Mouse (Mus musculus): ENCODE data around the gene Dtx3. TPM values are rescaled to one million over a fixed set of nuclear protein-coding genes. Genes with fewer than 3 reads are reported as not detected.

Gene Dtx3
- polyA plus RNA-seq, 1 experiment from 2014 or later: 138 TPM

DNA sequence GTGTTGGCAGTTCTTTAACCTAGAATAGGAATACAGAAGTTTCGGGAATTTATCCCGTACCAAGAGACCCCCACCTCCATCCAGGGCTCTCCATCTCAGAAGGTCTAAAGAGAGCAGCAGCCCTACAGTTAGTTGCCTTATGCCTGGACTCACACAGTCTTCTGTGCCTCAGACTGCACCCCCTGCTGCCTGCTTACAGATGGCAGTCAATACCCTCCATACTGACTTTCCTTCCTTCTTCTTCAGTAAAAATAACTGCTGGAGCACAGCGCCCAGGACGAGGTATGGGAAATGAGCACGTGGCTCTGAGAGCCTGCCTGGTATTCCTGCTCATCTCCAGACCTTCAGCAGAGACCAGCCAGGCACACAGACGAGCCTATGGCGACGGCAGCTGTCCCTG, 4.8 kb upstream of the Dtx3 start:
- no peak overlapping the region for H3K9ac ChIP-seq (ENCODE audit: low read length)
- H3K27ac ChIP-seq (replicated peaks; ENCODE audit: low read depth, low read length): no peak overlapping the region
- H3K9me3 ChIP-seq (ENCODE audit: control insufficient read depth, low read length): no peaks in the 10 kb centered on the region
- no peak overlapping the region for H3K4me2 ChIP-seq (ENCODE audit: low read depth, severe bottlenecking)
- no peaks in the 10 kb centered on the region for H3K27me3 ChIP-seq (ENCODE audit: control insufficient read depth, insufficient read depth, low read length)
- H3K4me1 ChIP-seq (ENCODE audit: control insufficient read depth, insufficient read depth, low read length): peaks cover 6% of the 10 kb centered on the region
- H3K4me3 ChIP-seq (ENCODE audit: low read depth, low read length): no peak overlapping the region
- peaks cover 23% of the 10 kb centered on the region for H3K36me3 ChIP-seq (ENCODE audit: control insufficient read depth, insufficient read depth, low read length)
- ATAC-seq (ENCODE audit: insufficient number of reproducible peaks, low FRiP score, low TSS enrichment, low read depth) (no peak), DNase-seq (ENCODE audit: low spot score) (no peak)
- 87% methylated on average over 8 of the region's 8 CpGs for WGBS

GRCm38 (mm10) chr10:127199474-127199873, 3.9 kb upstream of the Dtx3 start:
- H3K27ac ChIP-seq (replicated peaks; ENCODE audit: low read depth, low read length): no peak overlapping the region

GRCm38 (mm10) chr10:127199068-127199467, 3.5 kb upstream of the Dtx3 start:
- Histone ChIP-seq H3K27ac (replicated peaks; ENCODE audit: low read depth, low read length) (no peak overlapping the region), H3K4me2 (ENCODE audit: low read depth, severe bottlenecking) (no peak overlapping the region), H3K36me3 (ENCODE audit: control insufficient read depth, insufficient read depth, low read length) (peaks cover 23% of the 10 kb centered on the region), H3K4me1 (ENCODE audit: control insufficient read depth, insufficient read depth, low read length) (peaks cover 13% of the 10 kb centered on the region), H3K9ac (ENCODE audit: low read length) (no peak overlapping the region), H3K4me3 (ENCODE audit: low read depth, low read length) (no peak overlapping the region), H3K27me3 (ENCODE audit: control insufficient read depth, insufficient read depth, low read length) (no peaks in the 10 kb centered on the region), H3K9me3 (ENCODE audit: control insufficient read depth, low read length) (no peaks in the 10 kb centered on the region)
- WGBS: 74% methylated on average over 5 of the region's 5 CpGs
- no peak for DNase-seq (ENCODE audit: low spot score)
- ATAC-seq (ENCODE audit: insufficient number of reproducible peaks, low FRiP score, low TSS enrichment, low read depth): no peak

More at GRCm38 (mm10) chr10:127199474-127199873, 3.9 kb upstream of the Dtx3 start:
- Histone ChIP-seq H3K27me3 (ENCODE audit: control insufficient read depth, insufficient read depth, low read length) (no peaks in the 10 kb centered on the region), H3K4me2 (ENCODE audit: low read depth, severe bottlenecking) (no peak overlapping the region), H3K4me3 (ENCODE audit: low read depth, low read length) (no peak overlapping the region), H3K9me3 (ENCODE audit: control insufficient read depth, low read length) (no peaks in the 10 kb centered on the region), H3K36me3 (ENCODE audit: control insufficient read depth, insufficient read depth, low read length) (peaks cover 23% of the 10 kb centered on the region), H3K9ac (ENCODE audit: low read length) (no peak overlapping the region), H3K4me1 (ENCODE audit: control insufficient read depth, insufficient read depth, low read length) (peaks cover 10% of the 10 kb centered on the region)
- no peak for ATAC-seq (ENCODE audit: insufficient number of reproducible peaks, low FRiP score, low TSS enrichment, low read depth)
- no peak for DNase-seq (ENCODE audit: low spot score)
- WGBS: 83% methylated on average over 11 of the region's 11 CpGs

- Histone ChIP-seq H3K4me1 (ENCODE audit: control insufficient read depth, insufficient read depth, low read length) (peaks cover 13% of the 10 kb centered on the region), H3K27ac (replicated peaks; ENCODE audit: low read depth, low read length) (no peak overlapping the region), H3K9ac (ENCODE audit: low read length) (no peak overlapping the region), H3K27me3 (ENCODE audit: control insufficient read depth, insufficient read depth, low read length) (no peaks in the 10 kb centered on the region), H3K4me3 (ENCODE audit: low read depth, low read length) (no peak overlapping the region), H3K9me3 (ENCODE audit: control insufficient read depth, low read length) (no peaks in the 10 kb centered on the region), H3K36me3 (ENCODE audit: control insufficient read depth, insufficient read depth, low read length) (peaks cover 20% of the 10 kb centered on the region; the same call in 1 of the 2 replicates), H3K4me2 (ENCODE audit: low read depth, severe bottlenecking) (no peak overlapping the region)
- ATAC-seq (ENCODE audit: insufficient number of reproducible peaks, low FRiP score, low TSS enrichment, low read depth) (no peak), DNase-seq (ENCODE audit: low spot score) (no peak)
- WGBS: 70% methylated on average over 2 of the region's 2 CpGs
These were observed 3.0 kb upstream of the Dtx3 start for GRCm38 (mm10) chr10:127198492-127198891.

GRCm38 (mm10) chr10:127197505-127198110, 2.1 kb upstream of the Dtx3 start:
- Histone ChIP-seq H3K4me2 (ENCODE audit: low read depth, severe bottlenecking) (no peak overlapping the region), H3K36me3 (ENCODE audit: control insufficient read depth, insufficient read depth, low read length) (peaks cover 23% of the 10 kb centered on the region; the same call in 1 of the 2 replicates), H3K4me3 (ENCODE audit: low read depth, low read length) (no peak overlapping the region), H3K4me1 (ENCODE audit: control insufficient read depth, insufficient read depth, low read length) (peaks cover 13% of the 10 kb centered on the region), H3K27me3 (ENCODE audit: control insufficient read depth, insufficient read depth, low read length) (no peaks in the 10 kb centered on the region), H3K9ac (ENCODE audit: low read length) (no peak overlapping the region), H3K27ac (replicated peaks; ENCODE audit: low read depth, low read length) (no peak overlapping the region), H3K9me3 (ENCODE audit: control insufficient read depth, low read length) (no peaks in the 10 kb centered on the region)
- 91% methylated on average over 11 of the region's 11 CpGs for WGBS
- DNase-seq (ENCODE audit: low spot score) (no peak), ATAC-seq (ENCODE audit: insufficient number of reproducible peaks, low FRiP score, low TSS enrichment, low read depth) (no peak)

DNA sequence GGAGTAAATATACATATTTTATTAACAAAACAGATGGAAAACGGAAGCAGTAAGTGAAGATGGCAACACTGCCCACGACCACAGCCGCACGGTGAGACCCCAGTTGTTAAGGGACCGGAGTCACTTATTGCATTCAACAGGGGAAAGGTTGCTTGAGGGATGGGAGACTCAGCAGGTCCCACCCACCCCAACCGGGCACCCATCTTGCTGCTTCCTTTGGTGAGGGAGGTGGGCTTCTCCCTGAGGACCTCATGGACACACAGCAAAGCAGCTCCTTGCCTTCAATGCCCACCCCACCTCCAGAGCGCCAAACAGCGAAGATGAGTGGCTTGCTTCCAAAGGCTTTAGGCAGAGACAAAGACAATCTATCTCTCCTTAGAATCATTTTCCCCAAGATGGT, 1.6 kb upstream of the Dtx3 start:
- Histone ChIP-seq H3K4me1 (ENCODE audit: control insufficient read depth, insufficient read depth, low read length) (peaks cover 13% of the 10 kb centered on the region), H3K36me3 (ENCODE audit: control insufficient read depth, insufficient read depth, low read length) (peaks cover 21% of the 10 kb centered on the region; the same call in 1 of the 2 replicates), H3K4me3 (ENCODE audit: low read depth, low read length) (no peak overlapping the region), H3K27ac (replicated peaks; ENCODE audit: low read depth, low read length) (no peak overlapping the region), H3K9ac (ENCODE audit: low read length) (no peak overlapping the region), H3K9me3 (ENCODE audit: control insufficient read depth, low read length) (no peaks in the 10 kb centered on the region), H3K27me3 (ENCODE audit: control insufficient read depth, insufficient read depth, low read length) (no peaks in the 10 kb centered on the region), H3K4me2 (ENCODE audit: low read depth, severe bottlenecking) (no peak overlapping the region)
- DNase-seq (ENCODE audit: low spot score) (no peak), ATAC-seq (ENCODE audit: insufficient number of reproducible peaks, low FRiP score, low TSS enrichment, low read depth) (no peak)
- WGBS: 92% methylated on average over 8 of the region's 8 CpGs

GRCm38 (mm10) chr10:127196392-127196791, 864 bp upstream of the Dtx3 start:
- Histone ChIP-seq H3K27ac (replicated peaks; ENCODE audit: low read depth, low read length) (peak overlapping the region; percentile 74), H3K4me2 (ENCODE audit: low read depth, severe bottlenecking) (peak overlapping the region; percentile 83), H3K9ac (ENCODE audit: low read length) (peak overlapping the region; percentile 51), H3K4me3 (ENCODE audit: low read depth, low read length) (peak overlapping the region; percentile 64), H3K36me3 (ENCODE audit: control insufficient read depth, insufficient read depth, low read length) (peaks cover 16% of the 10 kb centered on the region; the same call in 1 of the 2 replicates), H3K9me3 (ENCODE audit: control insufficient read depth, low read length) (no peaks in the 10 kb centered on the region), H3K4me1 (ENCODE audit: control insufficient read depth, insufficient read depth, low read length) (peaks cover 13% of the 10 kb centered on the region), H3K27me3 (ENCODE audit: control insufficient read depth, insufficient read depth, low read length) (no peaks in the 10 kb centered on the region)
- ATAC-seq (ENCODE audit: insufficient number of reproducible peaks, low FRiP score, low TSS enrichment, low read depth) (peak; percentile 51), DNase-seq (ENCODE audit: low spot score) (peak; percentile 65)
- WGBS: under 1% methylated on average over 5 of the region's 5 CpGs

GRCm38 (mm10) chr10:127194428-127195327, 850 bp downstream of the Dtx3 start:
- Histone ChIP-seq H3K36me3 (ENCODE audit: control insufficient read depth, insufficient read depth, low read length) (peaks cover 14% of the 10 kb centered on the region; the same call in 1 of the 2 replicates), H3K9me3 (ENCODE audit: control insufficient read depth, low read length) (no peaks in the 10 kb centered on the region), H3K4me1 (ENCODE audit: control insufficient read depth, insufficient read depth, low read length) (peaks cover 19% of the 10 kb centered on the region), H3K9ac (ENCODE audit: low read length) (peak overlapping the region; percentile 80), H3K27me3 (ENCODE audit: control insufficient read depth, insufficient read depth, low read length) (no peaks in the 10 kb centered on the region), H3K27ac (replicated peaks; ENCODE audit: low read depth, low read length) (peak overlapping the region; percentile 74), H3K4me3 (ENCODE audit: low read depth, low read length) (peak overlapping the region; percentile 64), H3K4me2 (ENCODE audit: low read depth, severe bottlenecking) (peak overlapping the region; percentile 83)
- DNase-seq (ENCODE audit: low spot score): peak; percentile 64
- ATAC-seq (ENCODE audit: insufficient number of reproducible peaks, low FRiP score, low TSS enrichment, low read depth): peak; percentile 10; the same call in 1 of the 2 replicates
- 13% methylated on average over 22 of the region's 22 CpGs for WGBS

All from limb, embryonic 11.5 days (tissue).